Mouse (Mus musculus) intestine, postnatal 0 days (tissue): Measurements from ENCODE around the gene Paip2b. TPM values are rescaled to one million over a fixed set of nuclear protein-coding genes. Genes with fewer than 3 reads are reported as not detected.

Experiments used
- ATAC-seq: fragments of 200-750 bp; cut with Nextera tagmentation; 2 replicates; pipeline ENCODE4 v1.8.0; 2017; ENCODE audit warnings: mild to moderate bottlenecking, moderate TSS enrichment, moderate library complexity
- H3K27ac ChIP-seq: fragments of 300-500 bp; sonication (generic); 2 replicates; pipeline ENCODE4 v1.5.1; 2014; ENCODE audit warnings: mild to moderate bottlenecking, low read depth, low read length, moderate library complexity
- H3K27me3 ChIP-seq: fragments of 300-500 bp; sonication (generic); replicated peaks from 2 replicates; pipeline ENCODE4 v1.6.1; 2014; ENCODE audit warnings: low read length, mixed read lengths; ENCODE audit not compliant: control insufficient read depth, insufficient read depth
- H3K36me3 ChIP-seq: fragments of 300-500 bp; sonication (generic); 2 replicates; pipeline ENCODE4 v1.6.1; 2014; ENCODE audit warnings: mild to moderate bottlenecking, moderate library complexity; ENCODE audit not compliant: control insufficient read depth, insufficient read depth
- H3K4me1 ChIP-seq: fragments of 300-500 bp; sonication (generic); replicated peaks from 2 replicates; pipeline ENCODE4 v1.6.1; 2014; ENCODE audit warnings: antibody characterized with exemption, low read length, mixed read lengths; ENCODE audit not compliant: control insufficient read depth, insufficient read depth
- H3K4me2 ChIP-seq: fragments of 300-500 bp; sonication (generic); replicated peaks from 2 replicates; pipeline ENCODE4 v1.6.1; 2014; ENCODE audit warnings: low read depth, mild to moderate bottlenecking, moderate library complexity
- H3K4me3 ChIP-seq: fragments of 300-500 bp; sonication (generic); 2 replicates; pipeline ENCODE4 v1.5.1; 2014; ENCODE audit warnings: low read depth, low read length
- H3K9ac ChIP-seq: fragments of 300-500 bp; sonication (generic); 2 replicates; pipeline ENCODE4 v1.6.1; 2014; ENCODE audit warnings: mild to moderate bottlenecking, low read depth, low read length
- H3K9me3 ChIP-seq: fragments of 300-500 bp; sonication (generic); 2 replicates; pipeline ENCODE4 v1.6.1; 2016; ENCODE audit warnings: mixed run types; ENCODE audit not compliant: control insufficient read depth
- CTCF ChIP-seq: sonication (generic); IDR thresholded peaks from 2 replicates; pipeline ENCODE4 v1.5.1; 2016; ENCODE audit warnings: low read depth, mild to moderate bottlenecking, control low read depth, antibody characterized with exemption, moderate library complexity
- WGBS: fragments of 180-500 bp; shearing (Covaris S2); extraction: QIAGEN DNeasy Blood & Tissue Kit; methylation state at CpG from one replicate; pipeline ENCODE4 v1.1.7; 2014; 5-methylcytosine and 5-hydroxymethylcytosine counted together
- polyA plus RNA-seq: library from polyadenylated mRNA; unstranded; fragments of >200 nt; fragmentation: Nextera tagmentation; extraction: Ambion mirVana; gene quantifications from 2 replicates; pipeline ENCODE4 v1.2.1, GENCODE M21; 2015

The Paip2b gene
- polyA plus RNA-seq, 1 experiment from 2014 or later = 5.6 TPM

DNA sequence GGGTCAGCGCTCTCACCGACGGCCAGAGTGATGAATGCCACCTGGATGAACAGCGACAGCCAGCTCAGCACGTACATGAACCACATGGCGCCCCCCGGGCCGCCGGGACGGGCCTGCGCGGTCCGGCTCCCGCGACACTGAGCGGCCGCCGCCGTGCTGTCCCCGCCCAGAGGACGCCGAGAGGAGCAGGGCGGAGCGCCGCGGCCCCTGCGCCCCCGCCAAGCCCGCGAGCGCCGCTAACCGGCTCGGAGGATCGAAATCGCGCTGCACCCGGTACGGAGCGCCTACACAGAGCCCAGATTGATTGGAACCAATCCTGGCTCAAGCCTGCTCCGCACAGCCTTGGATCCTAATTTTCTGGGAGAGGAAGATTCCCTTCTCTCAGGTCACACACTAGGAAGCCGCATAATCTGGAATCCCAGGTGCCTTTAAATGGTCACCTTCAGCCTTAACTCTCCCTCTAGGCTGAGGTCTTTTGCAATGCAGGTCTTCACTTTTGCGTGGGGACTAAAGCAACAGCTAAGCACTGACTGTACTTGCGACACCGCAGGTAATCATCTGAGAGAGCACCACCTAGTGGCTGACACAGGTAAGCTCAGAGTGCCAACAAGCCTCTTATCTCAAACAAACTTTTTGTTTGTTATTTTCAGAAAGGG lies 55.8 kb downstream of the Paip2b start, which contains the start of gene Tex261:
Gene Tex261 (minus strand): TSS at position 176 of the 656 bp plus-strand sequence.
- under 1% methylated on average over 42 of the region's 45 CpGs for WGBS
- Histone ChIP-seq H3K9ac (peak within 1 kb of the TSS; percentile 90), H3K4me3 (peak within 1 kb of the TSS; percentile 83), H3K36me3 (peaks cover 23% of the 10 kb centered on the region), H3K4me1 (peaks cover 3% of the 10 kb centered on the region; the same call in 1 of the 2 replicates), H3K9me3 (no peaks in the 10 kb centered on the region), H3K4me2 (peak within 1 kb of the TSS; percentile 83), H3K27me3 (no peaks in the 10 kb centered on the region), H3K27ac (peak within 1 kb of the TSS; percentile 83)
- peak; percentile 93 for ATAC-seq
- TF ChIP-seq CTCF = peak; percentile 74

DNA sequence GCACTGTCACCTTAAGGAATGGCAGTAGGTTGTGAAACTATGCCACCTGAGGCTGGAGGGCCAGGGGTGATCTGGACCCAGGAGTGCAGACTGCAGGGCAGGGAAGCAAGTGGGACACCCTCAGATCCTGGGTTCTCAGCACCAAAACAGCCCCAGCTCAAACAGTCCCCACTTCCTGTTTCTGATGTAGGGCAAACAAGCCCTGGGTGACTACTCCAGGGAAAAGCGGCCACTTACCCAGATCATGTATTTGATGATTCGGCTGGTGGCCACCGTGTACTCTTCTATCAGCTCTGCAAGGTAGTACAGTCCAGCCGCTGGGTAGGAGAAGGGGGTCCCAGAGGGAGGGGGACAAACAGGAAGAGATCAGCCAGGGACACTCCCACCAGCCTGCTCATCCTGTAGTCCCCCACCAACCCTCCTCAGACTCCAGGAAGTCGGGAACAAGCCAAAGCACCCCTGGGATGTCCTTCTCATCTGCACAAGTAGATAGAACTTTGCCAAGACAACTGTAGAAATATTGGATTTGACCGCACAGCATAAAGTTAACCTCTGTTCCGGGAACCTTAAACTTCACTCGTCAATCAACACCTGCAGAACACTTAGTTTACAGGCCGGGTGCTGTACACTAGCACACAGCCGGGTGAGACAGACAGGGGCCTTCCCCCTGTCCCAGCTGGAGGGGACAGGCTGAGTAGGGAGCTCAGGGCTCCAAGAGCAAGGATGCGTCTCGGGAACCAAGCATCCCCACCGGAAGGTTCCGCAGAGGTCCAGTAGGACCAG lies 56.6 kb downstream of the Paip2b start:
- ATAC-seq = peak; percentile 14; the same call in 1 of the 2 replicates
- peak overlapping the region; percentile 83 for H3K27ac ChIP-seq
- TF ChIP-seq CTCF = no peak
- peaks cover 31% of the 10 kb centered on the region for H3K36me3 ChIP-seq
- H3K9ac ChIP-seq = peak overlapping the region; percentile 90
- H3K27me3 ChIP-seq = no peaks in the 10 kb centered on the region
- no peaks in the 10 kb centered on the region for H3K9me3 ChIP-seq
- WGBS = 0% methylated on average over 14 of the region's 14 CpGs
- H3K4me3 ChIP-seq = peak overlapping the region; percentile 83
- H3K4me1 ChIP-seq = peaks cover 3% of the 10 kb centered on the region; the same call in 1 of the 2 replicates
- peak overlapping the region; percentile 83 for H3K4me2 ChIP-seq

- H3K27me3 ChIP-seq = no peaks in the 10 kb centered on the region
- no peak for TF ChIP-seq CTCF
- peak overlapping the region; percentile 83 for H3K27ac ChIP-seq
- H3K9me3 ChIP-seq = no peaks in the 10 kb centered on the region
- H3K36me3 ChIP-seq = peaks cover 39% of the 10 kb centered on the region
- 0 out of 2 replicates have a peak overlapping the region, but pooled peaks have one; percentile 90 for H3K9ac ChIP-seq
- ATAC-seq = peak; percentile 26
- peak overlapping the region; percentile 83 for H3K4me3 ChIP-seq
- peaks cover 3% of the 10 kb centered on the region; the same call in 1 of the 2 replicates for H3K4me1 ChIP-seq
- WGBS = 43% methylated on average over 9 of the region's 9 CpGs
- H3K4me2 ChIP-seq = peak overlapping the region; percentile 83
Observed at GRCm38 (mm10) chr6:83774126-83774525, 57.4 kb downstream of the Paip2b start.

- Histone ChIP-seq H3K27me3 (no peaks in the 10 kb centered on the region), H3K36me3 (peaks cover 40% of the 10 kb centered on the region), H3K27ac (no peak overlapping the region), H3K4me2 (no peak overlapping the region), H3K4me1 (no peaks in the 10 kb centered on the region), H3K9ac (no peak overlapping the region), H3K9me3 (no peaks in the 10 kb centered on the region), H3K4me3 (no peak overlapping the region)
- TF ChIP-seq CTCF = no peak
- no peak for ATAC-seq
- WGBS = 77% methylated on average over 5 of the region's 5 CpGs
Observed at GRCm38 (mm10) chr6:83768485-83768884, 63.1 kb downstream of the Paip2b start.

DNA sequence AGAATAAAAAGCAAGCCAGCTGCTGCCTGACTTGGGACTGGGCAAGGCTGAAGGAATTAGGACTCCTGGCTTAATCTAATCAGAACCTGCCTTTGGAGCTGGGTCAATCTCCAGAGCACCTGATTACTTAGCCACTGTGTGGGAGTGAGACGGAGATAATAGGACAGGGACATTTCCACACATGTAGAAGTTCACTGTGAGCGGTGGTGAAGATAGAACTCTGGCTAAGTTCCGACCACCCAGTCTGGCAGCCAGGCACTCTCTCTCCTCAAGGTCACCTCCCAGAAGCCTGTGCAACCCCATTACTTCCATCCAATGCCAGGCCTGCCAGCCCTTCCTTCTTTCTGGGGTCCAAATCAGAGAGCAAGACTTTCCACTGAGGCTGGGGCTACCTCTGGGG lies 64.6 kb downstream of the Paip2b start:
- no peak overlapping the region for H3K9ac ChIP-seq
- no peak for TF ChIP-seq CTCF
- no peaks in the 10 kb centered on the region for H3K27me3 ChIP-seq
- H3K4me2 ChIP-seq = no peak overlapping the region
- H3K27ac ChIP-seq = no peak overlapping the region
- no peaks in the 10 kb centered on the region for H3K9me3 ChIP-seq
- ATAC-seq = no peak
- H3K4me1 ChIP-seq = 0 out of 2 replicates have a peak, but pooled peaks cover 5% of the 10 kb centered on the region
- no peak overlapping the region for H3K4me3 ChIP-seq
- WGBS = 75% methylated on average over 3 of the region's 3 CpGs
- H3K36me3 ChIP-seq = peaks cover 32% of the 10 kb centered on the region

- Histone ChIP-seq H3K36me3 (no peaks in the 10 kb centered on the region), H3K9ac (no peak overlapping the region), H3K4me3 (peak overlapping the region; percentile 27), H3K27me3 (peaks cover 29% of the 10 kb centered on the region), H3K27ac (no peak overlapping the region), H3K4me2 (peak overlapping the region; percentile 57), H3K9me3 (no peaks in the 10 kb centered on the region), H3K4me1 (0 out of 2 replicates have a peak, but pooled peaks cover 5% of the 10 kb centered on the region)
- 1% methylated on average over 35 of the region's 35 CpGs for WGBS
- peak; percentile 58 for ATAC-seq
- peak; percentile 53 for TF ChIP-seq CTCF
Observed at GRCm38 (mm10) chr6:83762880-83763431, 68.6 kb downstream of the Paip2b start.
